In the genomic region with DNA sequence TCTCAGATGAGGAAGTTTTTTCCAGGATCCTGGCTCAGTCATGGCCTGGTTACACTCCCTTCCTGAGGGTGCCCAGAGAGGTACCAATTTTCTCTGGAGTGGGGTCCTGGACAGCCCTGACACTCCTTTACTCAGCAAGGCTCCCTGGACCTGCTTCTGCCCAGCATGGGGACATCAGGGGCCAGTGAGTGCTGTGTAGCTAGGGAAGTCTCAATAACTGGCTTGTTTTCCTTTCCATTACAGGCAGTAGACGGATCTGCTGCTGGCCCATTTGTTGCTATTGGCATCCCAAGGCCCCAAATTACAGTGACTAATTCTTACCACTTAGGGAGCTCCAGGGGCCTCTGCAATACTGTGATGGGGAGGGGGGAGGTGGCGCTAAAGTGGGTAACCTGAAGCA, we compare ENCODE assay signal across 27 mouse cellular contexts. TPM values are rescaled to one million over a fixed set of nuclear protein-coding genes. Genes with fewer than 3 reads are reported as not detected.
DNase-seq lines count a peak whose midpoint lies in the region; ATAC-seq lines count a peak whose summit lies in the region.
"Had no signal": no experiment of that assay in that cellular context is flagged by ENCODE, and none has a peak within 500 bp of the region (broad histone marks: within the 10 kb centered on the region; RNA-seq: fewer than 3 reads in every experiment).

No protein-coding gene starts in this region.

- WGBS in hindbrain, embryonic 15.5 days, result 67% methylated on average over 2 of the region's 2 CpGs
- 58% methylated on average over 2 of the region's 2 CpGs for WGBS in hindbrain, embryonic 12.5 days
- 61% methylated on average over 2 of the region's 2 CpGs for WGBS in lung, embryonic 15.5 days
- WGBS in midbrain, embryonic 16.5 days, result 66% methylated on average over 2 of the region's 2 CpGs
- 70% methylated on average over 2 of the region's 2 CpGs for WGBS in midbrain, embryonic 10.5 days
- WGBS in neural tube, embryonic 15.5 days, result 42% methylated on average over 2 of the region's 2 CpGs

- peak overlapping the region; percentile 97 for H3K4me2 ChIP-seq in hindbrain, embryonic 15.5 days
- no peak overlapping the region for H3K4me2 ChIP-seq in hindbrain, embryonic 12.5 days (replicated peaks)
- no peak overlapping the region for H3K4me2 ChIP-seq in lung, embryonic 15.5 days
- H3K4me2 ChIP-seq in midbrain, embryonic 16.5 days (ENCODE audit: low read length), result peak overlapping the region; percentile 69
- peak overlapping the region; percentile 96 for H3K4me2 ChIP-seq in neural tube, embryonic 15.5 days
- H3K4me2 ChIP-seq: embryonic facial prominence, embryonic 12.5 days; heart, embryonic 11.5 days; intestine, embryonic 15.5 days; liver, embryonic 12.5 days had no signal

- H3K4me3 ChIP-seq in hindbrain, embryonic 15.5 days, result no peak overlapping the region
- no peak overlapping the region for H3K4me3 ChIP-seq in hindbrain, embryonic 12.5 days
- H3K4me3 ChIP-seq in lung, embryonic 15.5 days, result no peak overlapping the region
- H3K4me3 ChIP-seq in midbrain, embryonic 16.5 days (ENCODE audit: low read depth, low read length), result no peak overlapping the region
- H3K4me3 ChIP-seq in midbrain, embryonic 10.5 days, result no peak overlapping the region
- H3K4me3 ChIP-seq in neural tube, embryonic 15.5 days (replicated peaks), result no peak overlapping the region
- H3K4me3 ChIP-seq: embryonic facial prominence, embryonic 12.5 days; intestine, embryonic 15.5 days; layer of hippocampus, adult 2 months; liver, embryonic 12.5 days; megakaryocyte, embryonic 14.5 days had no signal

- no peak overlapping the region for H3K27ac ChIP-seq in hindbrain, embryonic 15.5 days (replicated peaks)
- H3K27ac ChIP-seq in hindbrain, embryonic 12.5 days, result no peak overlapping the region
- H3K27ac ChIP-seq in lung, embryonic 15.5 days, result 0 out of 2 replicates have a peak overlapping the region, but pooled peaks have one; percentile 41
- no peak overlapping the region for H3K27ac ChIP-seq in midbrain, embryonic 16.5 days (ENCODE audit: low read length)
- H3K27ac ChIP-seq in midbrain, embryonic 10.5 days (replicated peaks), result no peak overlapping the region
- no peak overlapping the region for H3K27ac ChIP-seq in neural tube, embryonic 15.5 days (replicated peaks)
- H3K27ac ChIP-seq: embryonic facial prominence, embryonic 12.5 days; intestine, embryonic 15.5 days; layer of hippocampus, adult 2 months; liver, embryonic 12.5 days had no signal

- H3K27me3 ChIP-seq in hindbrain, embryonic 15.5 days, result 0 out of 2 replicates have a peak, but pooled peaks cover 4% of the 10 kb centered on the region
- H3K27me3 ChIP-seq in hindbrain, embryonic 12.5 days, result peaks cover 27% of the 10 kb centered on the region
- H3K27me3 ChIP-seq in lung, embryonic 15.5 days, result peaks cover 31% of the 10 kb centered on the region
- no peaks in the 10 kb centered on the region for H3K27me3 ChIP-seq in midbrain, embryonic 16.5 days (ENCODE audit: control insufficient read depth, insufficient read depth, low read depth, low read length)
- H3K27me3 ChIP-seq in midbrain, embryonic 10.5 days (ENCODE audit: low read depth, poor library complexity, severe bottlenecking), result peaks cover 64% of the 10 kb centered on the region
- H3K27me3 ChIP-seq in neural tube, embryonic 15.5 days (replicated peaks), result no peaks in the 10 kb centered on the region; the same call in 1 of the 2 replicates

- ATAC-seq in hindbrain, embryonic 15.5 days (ENCODE audit: low FRiP score, low read depth), result no peak
- no peak for ATAC-seq in hindbrain, embryonic 12.5 days (ENCODE audit: low FRiP score)
- ATAC-seq in lung, embryonic 15.5 days (ENCODE audit: borderline replicate concordance, extremely low read depth, low FRiP score, low TSS enrichment), result no peak
- ATAC-seq in midbrain, embryonic 16.5 days, result no peak
- ATAC-seq in neural tube, embryonic 15.5 days (ENCODE audit: low FRiP score), result no peak
- ATAC-seq: CD4-positive, CD25-positive, alpha-beta regulatory T cell, adult 4 months; forebrain, embryonic 14.5 days; intestine, embryonic 15.5 days; liver, embryonic 12.5 days; liver, postnatal 0 days had no signal

- DNase-seq in lung, adult 18-20 months, result no peak
- no peak for DNase-seq in midbrain, embryonic 10.5 days (ENCODE audit: low spot score)
- DNase-seq: adrenal gland, postnatal 14 days; cerebellum, adult 11 months; cerebellum, adult 9-10 months; embryo, embryonic 11 days; gastrocnemius, postnatal 14 days; kidney, adult 2 months; kidney, postnatal 36 days; left cerebral cortex, postnatal 4 days; liver, postnatal 0 days; lung, postnatal 4 days; thymus, adult 2 months; thymus, postnatal 36 days had no signal

- peaks cover 58% of the 10 kb centered on the region for H3K4me1 ChIP-seq in hindbrain, embryonic 15.5 days (replicated peaks)
- H3K4me1 ChIP-seq in hindbrain, embryonic 12.5 days, result peaks cover 47% of the 10 kb centered on the region
- peaks cover 43% of the 10 kb centered on the region for H3K4me1 ChIP-seq in lung, embryonic 15.5 days
- peaks cover 35% of the 10 kb centered on the region for H3K4me1 ChIP-seq in midbrain, embryonic 16.5 days (ENCODE audit: control insufficient read depth, insufficient read depth, low read length)
- H3K4me1 ChIP-seq in midbrain, embryonic 10.5 days, result peaks cover 77% of the 10 kb centered on the region
- H3K4me1 ChIP-seq in neural tube, embryonic 15.5 days, result peaks cover 62% of the 10 kb centered on the region
- H3K4me1 ChIP-seq: megakaryocyte, embryonic 14.5 days had no signal

- no peaks in the 10 kb centered on the region for H3K9me3 ChIP-seq in hindbrain, embryonic 15.5 days
- no peaks in the 10 kb centered on the region for H3K9me3 ChIP-seq in hindbrain, embryonic 12.5 days (replicated peaks)
- H3K9me3 ChIP-seq in lung, embryonic 15.5 days, result no peaks in the 10 kb centered on the region
- H3K9me3 ChIP-seq in midbrain, embryonic 16.5 days (replicated peaks; ENCODE audit: control insufficient read depth, low read length, poor library complexity, severe bottlenecking), result no peaks in the 10 kb centered on the region
- no peaks in the 10 kb centered on the region for H3K9me3 ChIP-seq in midbrain, embryonic 10.5 days (replicated peaks)
- H3K9me3 ChIP-seq in neural tube, embryonic 15.5 days (replicated peaks), result no peaks in the 10 kb centered on the region
- H3K9me3 ChIP-seq: embryonic facial prominence, embryonic 12.5 days; intestine, embryonic 15.5 days; liver, embryonic 12.5 days; megakaryocyte, embryonic 14.5 days had no signal

- no peak overlapping the region for H3K9ac ChIP-seq in hindbrain, embryonic 15.5 days
- H3K9ac ChIP-seq in hindbrain, embryonic 12.5 days, result no peak overlapping the region
- no peak overlapping the region for H3K9ac ChIP-seq in lung, embryonic 15.5 days
- H3K9ac ChIP-seq in midbrain, embryonic 16.5 days (ENCODE audit: low read depth, low read length), result no peak overlapping the region
- H3K9ac ChIP-seq in neural tube, embryonic 15.5 days (replicated peaks), result no peak overlapping the region
- H3K9ac ChIP-seq: embryonic facial prominence, embryonic 12.5 days; intestine, embryonic 15.5 days; liver, embryonic 12.5 days; liver, postnatal 0 days had no signal

- no peaks in the 10 kb centered on the region for H3K36me3 ChIP-seq in hindbrain, embryonic 15.5 days
- no peaks in the 10 kb centered on the region for H3K36me3 ChIP-seq in hindbrain, embryonic 12.5 days
- H3K36me3 ChIP-seq in lung, embryonic 15.5 days, result no peaks in the 10 kb centered on the region
- no peaks in the 10 kb centered on the region for H3K36me3 ChIP-seq in midbrain, embryonic 16.5 days (ENCODE audit: control insufficient read depth, insufficient read depth, low read length)
- H3K36me3 ChIP-seq in midbrain, embryonic 10.5 days, result no peaks in the 10 kb centered on the region
- no peaks in the 10 kb centered on the region for H3K36me3 ChIP-seq in neural tube, embryonic 15.5 days
- H3K36me3 ChIP-seq: embryonic facial prominence, embryonic 12.5 days; intestine, embryonic 15.5 days; liver, embryonic 12.5 days had no signal

RNA-seq across cellular contexts. Expression of a gene that starts 5.6 kb away (rescaled TPM):
- polyA plus RNA-seq in hindbrain, embryonic 15.5 days (2015; fragmentation: Nextera tagmentation; extraction: Ambion mirVana), result 4.7 and 4.9 TPM in 2 replicates
- polyA plus RNA-seq in hindbrain, embryonic 12.5 days (2016; fragmentation: Nextera tagmentation; extraction: Ambion mirVana), result 6.4 and 7.1 TPM in 2 replicates
- 2.7 and 2.9 TPM in 2 replicates for polyA plus RNA-seq in lung, embryonic 15.5 days (2015; fragmentation: Nextera tagmentation; extraction: Ambion mirVana)
- 3.0 and 3.5 TPM in 2 replicates for polyA plus RNA-seq in midbrain, embryonic 16.5 days (2015; fragmentation: Nextera tagmentation; extraction: Ambion mirVana)
- 4.1 and 4.5 TPM in 2 replicates for polyA plus RNA-seq in midbrain, embryonic 10.5 days (2016; fragmentation: Nextera tagmentation; extraction: Ambion mirVana)
- polyA plus RNA-seq in neural tube, embryonic 15.5 days (2015; fragmentation: Nextera tagmentation; extraction: Ambion mirVana), result 3.7 and 4.6 TPM in 2 replicates

Comparison
In these comparisons a context has a peak if more than half of its experiments do, and no peak if none do; other contexts are left out.
1. H3K4me2 ChIP-seq: peak in hindbrain, embryonic 15.5 days (single experiment), midbrain, embryonic 16.5 days (single experiment) and neural tube, embryonic 15.5 days (single experiment); none in hindbrain, embryonic 12.5 days (single experiment) and lung, embryonic 15.5 days (single experiment).